Mouse (Mus musculus) adrenal gland, adult (tissue): Measurements from ENCODE around the gene Cd5.

ENCODE experiments used
- DNase-seq, 2 experiments: peaks; one replicate each; pipeline ENCODE4 v3.0.0; 2022 to 2023; ENCODE audit warnings: low spot score in 1 of 2; ENCODE audit not compliant: inconsistent age in 2 of 2

Cd5 gene

DNA sequence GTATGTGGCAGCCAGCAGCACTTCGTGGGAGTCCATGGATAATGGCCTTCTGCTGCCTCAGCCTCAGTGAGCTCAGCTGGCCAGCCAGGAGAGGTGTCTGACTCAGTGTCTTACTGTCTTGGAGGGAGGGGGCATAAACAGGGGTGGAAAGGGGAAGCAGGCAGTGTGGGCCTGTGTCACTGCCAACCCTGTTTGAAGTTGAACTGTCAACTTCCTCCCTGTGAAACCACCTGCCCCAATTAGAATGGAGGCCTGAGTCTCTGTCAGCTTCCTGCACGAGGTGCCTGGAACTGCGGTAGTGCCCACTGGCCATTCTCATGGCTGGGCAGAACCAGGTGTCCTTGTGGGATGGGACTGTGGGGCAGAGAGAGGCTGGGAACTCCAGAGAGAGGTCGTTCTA is at the start of gene Cd5:
Cd5 (minus strand) TSS at position 192 of the 400 bp plus-strand sequence.
- no peak for DNase-seq

DNA sequence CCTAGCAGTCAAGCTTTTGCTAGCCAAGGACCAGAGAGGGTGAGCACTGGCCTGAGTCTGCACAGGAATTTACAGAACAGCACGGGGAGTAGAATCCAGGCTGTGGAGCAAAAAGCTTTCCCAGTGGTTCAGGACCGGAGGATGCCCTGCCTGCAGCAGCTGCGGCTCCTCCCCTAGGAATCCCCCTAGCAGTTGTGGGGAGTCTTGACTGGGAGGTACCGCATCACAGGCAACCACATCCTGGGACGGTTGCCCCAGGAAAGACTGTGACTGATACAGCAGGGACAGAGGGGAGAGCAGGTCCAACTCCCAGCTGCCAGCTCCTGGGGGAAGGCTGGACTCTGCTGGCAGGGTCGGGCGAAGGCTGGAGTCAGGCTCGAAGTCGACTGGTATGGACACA is 49.4 kb upstream of the Cd5 start:
- DNase-seq = no peak

DNA sequence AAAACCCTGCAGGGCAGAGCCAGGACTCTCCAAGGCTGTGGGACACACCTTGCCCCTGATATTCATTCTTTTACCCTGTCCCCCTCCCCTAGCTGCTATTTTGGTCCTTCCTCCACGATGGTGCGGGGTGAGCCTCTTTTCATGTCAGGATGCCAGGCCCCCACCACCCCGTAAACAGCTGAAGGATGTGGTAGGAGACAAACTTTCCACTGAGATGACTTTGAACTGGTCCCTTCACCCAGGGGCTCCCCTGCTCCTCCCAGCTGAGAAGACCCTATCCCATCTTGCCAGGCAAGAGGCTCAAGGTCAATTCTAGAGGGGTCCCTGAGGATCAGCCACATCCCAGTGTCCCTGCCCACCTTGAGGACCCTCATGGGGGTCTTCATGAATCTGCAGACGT is 48.6 kb upstream of the Cd5 start:
- no peak for DNase-seq

GRCm38 (mm10) chr19:10786753-10787152 is 48.0 kb upstream of the Cd5 start:
- DNase-seq = peak in 1 of 2 experiments; percentile 55

DNA sequence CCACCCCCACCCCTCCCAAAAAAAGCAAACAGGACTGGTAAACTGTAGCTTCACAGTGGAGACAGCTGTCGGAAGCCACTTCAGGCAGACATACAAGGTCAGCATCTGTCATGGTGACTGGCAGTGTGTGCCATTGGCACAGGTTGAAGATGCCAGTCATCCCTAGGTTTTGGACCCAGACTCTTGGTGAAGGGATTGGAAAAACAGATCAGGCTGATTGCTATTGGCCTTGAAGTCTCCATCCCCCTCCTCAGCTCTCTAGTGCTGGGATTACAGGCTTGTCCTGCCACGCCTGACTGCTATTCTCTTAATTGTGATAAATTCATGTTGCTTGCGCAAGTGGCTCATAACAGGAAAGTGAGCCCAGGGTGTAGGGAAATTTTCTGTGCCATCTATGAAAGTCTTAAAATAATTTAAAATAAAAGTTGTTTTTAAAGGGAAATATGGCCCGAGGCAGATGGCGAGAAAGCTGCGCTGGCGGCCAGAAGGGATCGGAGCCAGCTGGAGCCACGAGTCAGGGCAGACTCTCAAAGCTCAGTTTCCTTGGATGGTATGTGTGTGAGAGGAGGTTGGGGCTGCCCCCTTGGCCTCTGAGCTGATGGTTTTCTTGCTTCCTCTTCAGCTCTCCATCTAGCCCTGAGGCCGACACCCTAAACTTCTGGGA is 46.1 kb upstream of the Cd5 start:
- DNase-seq = no peak

GRCm38 (mm10) chr19:10784061-10784460 is 45.3 kb upstream of the Cd5 start:
- no peak for DNase-seq

DNA sequence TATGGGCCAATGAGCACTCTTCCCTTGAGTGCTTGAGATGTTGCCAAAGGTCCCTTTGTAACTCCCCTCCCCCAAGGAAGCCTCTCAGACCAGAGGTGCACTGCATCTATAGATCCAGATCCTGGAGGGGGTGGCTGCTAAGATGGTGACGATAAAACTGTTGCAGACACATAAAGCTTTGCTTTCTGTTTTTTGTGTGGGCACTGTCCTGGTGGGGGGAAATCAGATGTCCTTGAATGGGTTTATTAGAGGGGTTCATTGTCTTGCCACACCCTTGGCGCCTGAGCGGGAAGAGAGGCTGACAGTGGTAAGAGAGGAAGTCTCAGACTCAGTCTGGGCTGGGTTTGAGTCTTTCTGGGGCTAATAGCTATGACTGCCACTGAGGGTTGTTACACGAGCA is 44.4 kb upstream of the Cd5 start:
- no peak for DNase-seq

DNA sequence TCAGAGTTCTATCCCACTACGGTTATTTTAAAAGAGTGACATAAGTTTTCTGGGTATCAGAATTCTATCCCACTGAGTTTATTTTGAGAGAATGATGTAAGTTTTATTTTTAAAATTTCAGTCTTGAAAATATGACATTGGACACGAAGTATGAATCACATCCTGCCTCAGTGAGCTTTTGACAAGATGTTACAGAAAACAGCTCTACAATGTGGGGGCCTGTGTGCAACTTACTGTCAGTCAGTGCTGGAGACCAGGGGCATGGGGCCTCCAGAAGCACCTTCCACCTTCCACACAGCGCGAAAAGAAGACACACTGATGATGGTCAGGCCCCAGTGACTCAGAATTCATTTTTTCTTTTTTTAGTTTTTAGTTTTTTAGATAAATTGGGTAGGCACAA is 42.8 kb upstream of the Cd5 start:
- DNase-seq = no peak

DNA sequence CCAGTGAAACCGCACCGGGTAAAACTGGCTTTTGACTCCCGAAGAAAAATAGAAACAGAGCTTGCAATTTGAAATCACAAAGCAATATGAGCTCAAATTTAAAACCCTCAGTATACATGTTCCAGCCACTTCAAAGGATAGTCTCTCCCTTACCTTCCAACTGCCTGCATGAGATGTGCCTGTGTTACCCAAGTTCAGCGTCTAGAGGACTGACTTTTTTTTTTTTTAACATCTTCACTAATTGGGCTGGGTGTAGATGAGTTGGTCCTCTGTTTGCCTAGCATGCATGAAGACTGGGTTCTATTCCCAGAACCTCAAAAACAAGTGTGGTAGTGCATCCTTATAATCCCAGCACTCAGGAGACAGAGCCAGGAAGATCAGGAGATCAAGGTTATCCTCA is 38.1 kb upstream of the Cd5 start:
- DNase-seq = no peak

DNA sequence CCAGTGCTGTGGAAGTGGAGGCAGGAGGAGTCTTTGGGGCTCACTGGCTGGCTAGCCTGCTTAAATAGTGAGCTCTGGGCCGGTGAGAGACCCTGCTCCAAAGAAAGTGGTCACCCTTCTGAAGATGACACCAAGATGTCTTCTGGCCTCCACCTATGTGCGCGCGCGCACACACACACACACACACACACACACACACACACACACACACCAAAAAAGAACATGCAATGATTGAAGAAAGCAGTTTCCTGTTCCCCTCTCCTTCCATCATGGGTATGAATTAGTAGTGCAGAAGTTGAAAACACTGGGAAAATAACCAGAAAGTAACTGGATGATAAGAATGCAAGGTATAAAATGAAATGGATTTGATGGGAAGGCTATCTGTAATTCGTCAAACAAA is 35.3 kb upstream of the Cd5 start:
- no peak for DNase-seq

DNA sequence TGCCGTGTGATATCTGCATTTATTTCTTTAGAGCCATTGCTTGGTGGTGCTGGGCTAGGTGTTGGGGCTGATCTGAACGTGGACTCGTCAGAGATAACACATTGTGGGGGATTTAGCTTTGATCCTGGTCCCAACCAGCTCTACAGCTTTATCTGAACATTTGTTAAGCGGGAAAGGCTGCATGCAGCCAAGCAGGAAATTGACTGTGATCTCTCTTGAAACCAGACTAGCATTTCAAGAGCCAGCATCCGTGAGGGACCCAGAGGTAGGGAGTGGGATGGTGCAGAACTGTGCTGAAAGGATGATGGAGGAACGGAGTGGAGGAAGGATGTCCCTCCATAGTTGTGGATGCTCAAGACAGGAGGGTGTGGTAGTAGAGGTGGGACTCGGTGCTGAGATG is 34.6 kb upstream of the Cd5 start:
- DNase-seq = no peak

GRCm38 (mm10) chr19:10772866-10773265 is 34.1 kb upstream of the Cd5 start:
- DNase-seq = no peak

GRCm38 (mm10) chr19:10771995-10772394 is 33.2 kb upstream of the Cd5 start:
- no peak for DNase-seq

GRCm38 (mm10) chr19:10769429-10770195 is 30.8 kb upstream of the Cd5 start:
- no peak for DNase-seq

DNA sequence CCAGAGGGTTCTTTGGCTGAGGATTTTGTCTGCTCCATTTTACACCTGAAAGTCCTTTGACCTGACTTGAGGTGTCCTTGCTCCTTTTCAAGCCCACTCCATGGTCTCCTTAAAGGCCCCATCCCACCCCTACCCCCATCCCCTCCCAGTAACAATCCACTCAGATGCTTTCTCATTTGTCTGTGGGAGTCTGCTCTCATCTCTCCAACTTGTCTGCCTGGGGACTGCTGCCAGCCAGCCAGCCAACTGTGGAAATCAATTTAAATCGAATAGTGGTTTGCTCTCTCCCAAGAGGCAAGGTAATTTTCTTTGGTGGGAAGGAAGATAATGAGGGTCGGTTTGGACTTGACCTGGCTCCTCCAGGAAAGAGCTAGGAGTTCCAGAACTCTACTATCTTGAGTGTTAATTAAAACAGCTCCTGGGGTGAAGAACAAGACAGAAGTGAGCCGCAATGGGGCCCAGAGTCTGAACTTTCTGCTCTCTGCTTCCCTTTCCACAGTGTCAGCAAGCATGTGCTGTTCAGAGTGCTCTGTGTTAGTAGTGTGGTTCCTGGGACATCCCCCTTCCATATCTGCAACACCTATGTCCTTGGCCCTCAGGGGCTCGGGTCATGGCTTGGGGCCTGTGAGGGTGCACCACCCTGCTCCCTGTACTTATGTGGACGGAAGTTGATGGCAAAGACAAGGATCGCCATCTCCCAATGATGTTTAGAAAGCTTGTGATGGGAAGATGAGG is 30.1 kb upstream of the Cd5 start:
- no peak for DNase-seq

GRCm38 (mm10) chr19:10767631-10768030 is 28.8 kb upstream of the Cd5 start:
- no peak for DNase-seq

- DNase-seq = no peak
Measured at GRCm38 (mm10) chr19:10763381-10764031, 24.7 kb upstream of the Cd5 start.

GRCm38 (mm10) chr19:10762468-10762867 is 23.7 kb upstream of the Cd5 start:
- DNase-seq = no peak

GRCm38 (mm10) chr19:10761794-10762415 is 23.1 kb upstream of the Cd5 start:
- no peak for DNase-seq

- DNase-seq = no peak
Measured at GRCm38 (mm10) chr19:10759983-10760831, 21.4 kb upstream of the Cd5 start.
